Mouse (Mus musculus) heart, embryonic 15.5 days (tissue): ENCODE measurements around the gene Fastk. TPM values are rescaled to one million over a fixed set of nuclear protein-coding genes. Genes with fewer than 3 reads are reported as not detected.

Experiments
- ATAC-seq: fragments of 200-750 bp; cut with Nextera tagmentation; replicated peaks from 2 replicates; pipeline ENCODE4 v1.8.0; 2017; ENCODE audit warnings: low read depth, moderate TSS enrichment; ENCODE audit not compliant: insufficient number of reproducible peaks, insufficient read depth, low FRiP score
- H3K27ac ChIP-seq: fragments of 300-500 bp; sonication (generic); 2 replicates; pipeline ENCODE4 v1.5.1; 2015; ENCODE audit warnings: mild to moderate bottlenecking, inconsistent platforms
- H3K27me3 ChIP-seq: fragments of 300-500 bp; sonication (generic); 2 replicates; pipeline ENCODE4 v1.6.1; 2015; ENCODE audit warnings: inconsistent platforms
- H3K36me3 ChIP-seq: fragments of 300-500 bp; sonication (generic); 2 replicates; pipeline ENCODE4 v1.6.1; 2015; ENCODE audit warnings: mild to moderate bottlenecking, inconsistent platforms
- H3K4me1 ChIP-seq: fragments of 300-500 bp; sonication (generic); replicated peaks from 2 replicates; pipeline ENCODE4 v1.6.1; 2015; ENCODE audit warnings: inconsistent platforms
- H3K4me2 ChIP-seq: fragments of 300-500 bp; sonication (generic); 2 replicates; pipeline ENCODE4 v1.6.1; 2015; ENCODE audit warnings: inconsistent platforms, mild to moderate bottlenecking, moderate library complexity
- H3K4me3 ChIP-seq: fragments of 300-500 bp; sonication (generic); 2 replicates; pipeline ENCODE4 v1.5.1; 2015; ENCODE audit warnings: mild to moderate bottlenecking, inconsistent platforms
- H3K9ac ChIP-seq: fragments of 300-500 bp; sonication (generic); 2 replicates; pipeline ENCODE4 v1.6.1; 2015; ENCODE audit warnings: mild to moderate bottlenecking, inconsistent platforms
- H3K9me3 ChIP-seq: fragments of 300-500 bp; sonication (generic); replicated peaks from 2 replicates; pipeline ENCODE4 v1.6.1; 2016; ENCODE audit warnings: inconsistent platforms
- WGBS: fragments of 180-500 bp; shearing (Covaris S2); methylation state at CpG from one replicate; pipeline ENCODE4 v1.1.7; 2015; ENCODE audit warnings: mixed read lengths; 5-methylcytosine and 5-hydroxymethylcytosine counted together
- polyA plus RNA-seq: library from polyadenylated mRNA; unstranded; fragments of >200 nt; fragmentation: Nextera tagmentation; extraction: Ambion mirVana; gene quantifications from 2 replicates; pipeline ENCODE4 v1.2.1, GENCODE M21; 2015

Gene Fastk
- polyA plus RNA-seq, 1 experiment from 2014 or later = 173 TPM

DNA sequence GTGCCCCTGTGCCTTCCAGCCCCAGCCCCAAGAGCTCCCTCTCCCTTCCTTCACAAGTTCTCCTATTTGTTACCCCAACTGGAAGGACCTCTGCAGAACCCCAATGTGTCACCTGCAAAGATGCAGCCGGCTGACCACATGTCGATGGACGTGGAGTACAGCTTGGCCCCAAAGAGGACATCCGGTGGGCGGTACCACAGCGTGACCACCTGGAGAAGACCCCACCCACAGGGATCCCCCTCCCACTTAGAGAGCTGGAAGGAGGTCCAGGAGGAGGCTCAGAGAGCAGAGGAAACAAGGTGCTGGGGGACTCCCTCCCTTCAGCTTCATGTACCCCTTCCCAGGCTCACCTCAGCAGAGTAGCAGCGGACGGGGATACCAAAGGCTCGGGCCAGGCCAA is 24.7 kb downstream of the Fastk start:
- Histone ChIP-seq H3K36me3 (peaks cover 12% of the 10 kb centered on the region; the same call in 1 of the 2 replicates), H3K4me1 (peaks cover 26% of the 10 kb centered on the region), H3K27me3 (peaks cover under 1% of the 10 kb centered on the region; the same call in 1 of the 2 replicates), H3K4me2 (no peak overlapping the region), H3K9me3 (no peaks in the 10 kb centered on the region), H3K27ac (no peak overlapping the region), H3K9ac (no peak overlapping the region), H3K4me3 (no peak overlapping the region)
- ATAC-seq = no peak
- 85% methylated on average over 9 of the region's 9 CpGs for WGBS

DNA sequence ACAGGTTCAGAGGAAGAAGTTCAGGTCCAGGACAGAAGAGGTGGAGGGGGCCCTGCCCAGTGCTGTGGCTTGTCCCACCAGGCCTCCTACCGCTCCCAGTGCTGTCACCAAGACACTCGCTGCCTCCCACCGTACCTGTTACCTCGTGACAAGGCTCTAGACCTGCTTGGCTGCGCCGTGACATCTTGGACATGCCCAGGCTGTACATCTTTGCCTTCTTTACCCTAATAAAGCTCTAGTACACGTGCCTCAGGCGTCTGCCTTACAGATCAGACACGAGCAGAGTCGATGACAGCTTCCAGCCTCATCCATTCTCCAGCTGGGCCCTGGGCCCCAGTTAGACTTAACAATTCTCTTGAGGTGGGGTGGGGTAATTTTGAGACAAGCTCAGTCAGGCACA is 27.5 kb downstream of the Fastk start:
- no peak overlapping the region for H3K4me2 ChIP-seq
- no peaks in the 10 kb centered on the region for H3K9me3 ChIP-seq
- no peak for ATAC-seq
- H3K4me1 ChIP-seq = peaks cover 21% of the 10 kb centered on the region
- H3K36me3 ChIP-seq = peaks cover 12% of the 10 kb centered on the region; the same call in 1 of the 2 replicates
- H3K27me3 ChIP-seq = peaks cover 22% of the 10 kb centered on the region
- H3K9ac ChIP-seq = no peak overlapping the region
- H3K27ac ChIP-seq = no peak overlapping the region
- WGBS = 81% methylated on average over 10 of the region's 10 CpGs
- no peak overlapping the region for H3K4me3 ChIP-seq

DNA sequence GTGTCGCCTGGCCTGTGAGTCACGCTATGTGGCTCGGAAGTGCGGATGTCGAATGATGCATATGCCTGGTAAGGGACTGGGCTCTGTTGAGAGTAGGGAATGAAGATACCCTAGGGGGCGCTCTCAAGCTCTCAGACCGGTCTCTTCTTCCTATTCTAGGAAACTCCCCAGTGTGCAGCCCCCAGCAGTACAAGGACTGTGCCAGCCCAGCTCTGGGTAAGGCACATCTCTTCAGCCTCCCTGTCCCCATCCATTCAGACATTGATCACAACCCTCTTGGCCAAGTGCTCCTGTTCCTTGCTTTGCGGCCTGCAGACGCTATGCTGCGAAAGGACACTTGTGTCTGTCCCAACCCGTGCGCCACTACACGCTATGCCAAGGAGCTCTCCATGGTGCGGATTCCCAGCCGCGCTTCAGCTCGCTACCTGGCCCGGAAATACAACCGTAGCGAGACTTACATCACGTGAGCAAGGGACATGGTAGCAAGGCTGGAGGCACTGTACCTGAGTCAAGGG is 28.8 kb downstream of the Fastk start:
- Histone ChIP-seq H3K4me1 (peaks cover 17% of the 10 kb centered on the region; the same call in 1 of the 2 replicates), H3K9me3 (no peaks in the 10 kb centered on the region), H3K27ac (no peak overlapping the region), H3K9ac (no peak overlapping the region), H3K4me3 (no peak overlapping the region), H3K4me2 (peak overlapping the region; percentile 18; the same call in 1 of the 2 replicates), H3K36me3 (peaks cover 12% of the 10 kb centered on the region; the same call in 1 of the 2 replicates), H3K27me3 (peaks cover 23% of the 10 kb centered on the region)
- WGBS = 3% methylated on average over 21 of the region's 21 CpGs
- peak; percentile 43 for ATAC-seq

DNA sequence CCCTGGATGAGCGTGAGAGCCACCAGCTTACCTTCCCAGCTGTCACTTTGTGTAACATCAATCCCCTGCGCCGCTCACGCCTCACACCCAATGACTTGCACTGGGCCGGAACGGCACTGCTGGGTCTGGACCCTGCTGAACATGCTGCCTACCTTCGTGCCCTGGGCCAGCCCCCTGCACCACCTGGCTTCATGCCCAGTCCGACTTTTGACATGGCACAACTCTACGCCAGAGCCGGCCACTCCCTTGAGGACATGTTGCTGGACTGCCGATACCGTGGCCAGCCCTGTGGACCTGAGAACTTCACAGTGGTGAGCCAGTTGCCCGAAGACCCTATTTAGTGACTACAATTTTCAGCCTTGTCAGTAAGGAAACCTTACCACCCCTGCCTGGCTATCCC is 31.1 kb downstream of the Fastk start:
- Histone ChIP-seq H3K9me3 (no peaks in the 10 kb centered on the region), H3K4me1 (peaks cover 17% of the 10 kb centered on the region; the same call in 1 of the 2 replicates), H3K36me3 (peaks cover 3% of the 10 kb centered on the region; the same call in 1 of the 2 replicates), H3K4me2 (no peak overlapping the region), H3K9ac (no peak overlapping the region), H3K27ac (no peak overlapping the region), H3K4me3 (no peak overlapping the region), H3K27me3 (peaks cover 23% of the 10 kb centered on the region)
- 75% methylated on average over 13 of the region's 13 CpGs for WGBS
- ATAC-seq = no peak

DNA sequence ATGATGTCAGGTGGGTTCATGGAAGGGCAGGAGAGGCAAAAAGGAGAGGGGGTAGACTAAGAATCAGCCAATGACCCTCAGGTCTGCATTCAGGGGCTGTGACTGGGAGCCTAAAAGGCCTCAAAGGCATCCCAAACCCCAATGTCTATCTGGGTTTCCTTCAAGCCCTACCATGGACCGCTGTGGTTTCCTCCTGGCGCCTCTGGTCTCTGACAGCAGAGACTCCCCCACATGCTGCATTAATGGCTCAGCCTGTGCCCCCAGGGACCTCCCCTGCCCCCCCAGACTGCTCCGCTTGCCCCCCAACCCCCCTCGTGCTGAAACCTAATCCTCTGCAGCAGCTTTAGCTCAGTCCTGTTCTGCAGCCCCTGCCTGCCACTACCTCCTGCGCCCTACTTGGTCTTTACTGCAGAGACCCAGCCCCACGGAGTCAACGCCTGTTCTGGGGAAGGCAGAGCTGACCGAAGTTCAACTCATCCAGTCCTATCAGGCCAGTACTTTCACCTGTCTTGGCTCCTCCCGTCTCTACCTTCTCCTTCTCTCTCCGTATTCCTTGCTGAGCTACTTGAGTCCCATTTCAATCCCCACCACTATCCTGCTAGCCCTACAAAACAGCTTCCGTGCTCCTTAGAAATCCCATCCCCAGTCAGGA is 31.9 kb downstream of the Fastk start, which contains the start of gene Asic3:
Gene Asic3 (plus strand): TSS at position 351 of the 652 bp plus-strand sequence.
- ATAC-seq = no peak
- H3K4me1 ChIP-seq = peaks cover 20% of the 10 kb centered on the region; the same call in 1 of the 2 replicates
- H3K36me3 ChIP-seq = 0 out of 2 replicates have a peak, but pooled peaks cover 3% of the 10 kb centered on the region
- no peak within 1 kb of the TSS for H3K4me2 ChIP-seq
- peaks cover 23% of the 10 kb centered on the region for H3K27me3 ChIP-seq
- no peaks in the 10 kb centered on the region for H3K9me3 ChIP-seq
- H3K4me3 ChIP-seq = no peak within 1 kb of the TSS
- 34% methylated on average over 11 of the region's 11 CpGs for WGBS
- H3K27ac ChIP-seq = no peak within 1 kb of the TSS
- no peak within 1 kb of the TSS for H3K9ac ChIP-seq

DNA sequence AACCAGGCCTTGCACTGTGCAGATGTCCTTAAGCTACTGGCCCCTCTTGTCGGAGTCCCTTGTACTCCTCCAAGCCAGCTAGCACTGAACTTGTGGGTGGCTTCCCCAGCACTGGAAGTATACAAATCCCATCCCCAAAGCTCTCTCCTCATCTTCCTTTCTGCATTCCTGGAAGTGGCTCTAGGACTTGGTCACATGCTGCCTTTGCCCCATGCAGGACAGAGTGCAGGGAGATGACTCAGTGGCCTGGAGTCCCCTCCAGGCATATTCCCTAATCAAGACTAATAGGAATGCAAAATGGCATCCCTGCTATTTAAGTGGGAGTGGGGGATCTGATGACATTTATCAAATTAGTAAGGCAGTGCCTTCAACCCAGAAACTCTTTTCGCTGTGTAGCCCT is 33.0 kb downstream of the Fastk start:
- H3K36me3 ChIP-seq = 0 out of 2 replicates have a peak, but pooled peaks cover 6% of the 10 kb centered on the region
- H3K27ac ChIP-seq = no peak overlapping the region
- peaks cover 23% of the 10 kb centered on the region for H3K27me3 ChIP-seq
- WGBS = 70% methylated on average over 2 of the region's 2 CpGs
- H3K4me3 ChIP-seq = no peak overlapping the region
- H3K4me2 ChIP-seq = no peak overlapping the region
- peaks cover 20% of the 10 kb centered on the region; the same call in 1 of the 2 replicates for H3K4me1 ChIP-seq
- no peaks in the 10 kb centered on the region for H3K9me3 ChIP-seq
- no peak overlapping the region for H3K9ac ChIP-seq
- ATAC-seq = no peak

DNA sequence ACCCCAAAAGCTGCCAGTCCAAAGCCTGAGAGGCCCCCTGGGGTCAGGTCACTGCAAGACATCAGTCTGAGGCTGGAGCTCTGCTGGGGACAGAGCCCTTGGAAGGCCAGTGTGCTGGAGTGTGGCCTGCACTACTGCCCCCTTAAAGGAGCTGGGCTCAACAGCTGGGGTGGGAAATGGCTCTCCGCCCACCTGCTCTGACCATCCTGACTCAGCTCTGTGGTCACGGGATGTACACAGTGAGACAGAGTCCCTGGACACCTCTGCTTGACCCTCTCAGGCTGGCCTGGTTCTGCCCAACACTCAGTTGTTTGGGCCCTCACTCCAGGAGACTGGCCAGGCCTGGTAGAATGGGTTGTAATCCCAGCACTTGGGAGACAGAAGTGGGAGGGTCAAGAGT is 35.6 kb downstream of the Fastk start:
- no peak overlapping the region for H3K4me3 ChIP-seq
- H3K4me2 ChIP-seq = no peak overlapping the region
- no peaks in the 10 kb centered on the region for H3K9me3 ChIP-seq
- no peak for ATAC-seq
- no peak overlapping the region for H3K9ac ChIP-seq
- no peak overlapping the region for H3K27ac ChIP-seq
- 90% methylated on average over 2 of the region's 2 CpGs for WGBS
- H3K27me3 ChIP-seq = peaks cover 14% of the 10 kb centered on the region
- peaks cover 11% of the 10 kb centered on the region; the same call in 1 of the 2 replicates for H3K4me1 ChIP-seq
- H3K36me3 ChIP-seq = peaks cover 8% of the 10 kb centered on the region; the same call in 1 of the 2 replicates

DNA sequence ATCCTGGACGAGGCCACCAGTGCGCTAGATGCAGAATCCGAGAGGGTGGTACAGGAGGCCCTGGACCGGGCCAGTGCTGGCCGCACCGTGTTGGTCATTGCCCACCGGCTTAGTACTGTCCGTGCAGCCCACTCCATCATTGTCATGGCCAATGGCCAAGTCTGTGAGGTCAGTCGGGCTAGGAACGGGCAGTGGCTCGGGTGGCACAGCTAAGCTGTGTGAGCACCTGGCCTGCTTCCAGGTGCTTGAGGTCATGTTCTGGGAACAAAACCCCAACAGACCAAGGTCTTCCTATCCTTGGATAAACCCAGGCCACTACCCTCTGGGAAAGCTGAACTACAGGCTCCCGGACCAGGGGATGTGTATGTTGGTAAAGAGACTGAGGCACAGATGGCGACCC is 36.4 kb downstream of the Fastk start:
- no peak for ATAC-seq
- Histone ChIP-seq H3K9ac (no peak overlapping the region), H3K27ac (no peak overlapping the region), H3K4me2 (no peak overlapping the region), H3K9me3 (no peaks in the 10 kb centered on the region), H3K4me1 (peaks cover 8% of the 10 kb centered on the region; the same call in 1 of the 2 replicates), H3K4me3 (no peak overlapping the region), H3K27me3 (peaks cover 6% of the 10 kb centered on the region), H3K36me3 (peaks cover 13% of the 10 kb centered on the region; the same call in 1 of the 2 replicates)
- 81% methylated on average over 13 of the region's 13 CpGs for WGBS

DNA sequence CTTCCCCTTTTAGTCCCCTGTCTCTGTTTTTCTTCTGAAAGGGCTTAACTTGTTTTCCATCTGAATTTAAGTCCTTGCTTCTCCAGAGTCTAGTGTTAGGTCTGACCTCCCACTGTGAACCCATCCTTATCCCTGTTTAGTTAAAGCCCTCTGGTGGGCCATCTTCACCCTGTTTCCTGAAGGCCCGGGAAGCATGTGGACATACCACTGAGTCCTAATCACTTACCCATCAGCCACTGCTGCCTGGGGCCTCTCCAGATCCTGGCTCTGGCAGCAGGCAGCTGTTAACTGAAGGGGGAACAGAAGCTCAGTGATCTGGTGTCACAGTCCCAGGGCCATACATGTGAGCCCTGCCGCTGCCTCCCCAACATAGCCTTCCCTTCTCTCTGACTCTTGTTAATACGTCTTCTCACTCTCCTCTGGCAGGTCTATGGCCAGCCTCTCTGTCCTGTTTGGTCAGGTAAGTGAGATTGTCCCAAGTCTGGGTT is 39.7 kb downstream of the Fastk start:
- no peak for ATAC-seq
- 50% methylated on average over 3 of the region's 3 CpGs for WGBS
- Histone ChIP-seq H3K4me2 (no peak overlapping the region), H3K4me1 (peaks cover 8% of the 10 kb centered on the region), H3K9me3 (no peaks in the 10 kb centered on the region), H3K27ac (no peak overlapping the region), H3K36me3 (peaks cover 23% of the 10 kb centered on the region), H3K27me3 (no peaks in the 10 kb centered on the region), H3K9ac (no peak overlapping the region), H3K4me3 (no peak overlapping the region)

DNA sequence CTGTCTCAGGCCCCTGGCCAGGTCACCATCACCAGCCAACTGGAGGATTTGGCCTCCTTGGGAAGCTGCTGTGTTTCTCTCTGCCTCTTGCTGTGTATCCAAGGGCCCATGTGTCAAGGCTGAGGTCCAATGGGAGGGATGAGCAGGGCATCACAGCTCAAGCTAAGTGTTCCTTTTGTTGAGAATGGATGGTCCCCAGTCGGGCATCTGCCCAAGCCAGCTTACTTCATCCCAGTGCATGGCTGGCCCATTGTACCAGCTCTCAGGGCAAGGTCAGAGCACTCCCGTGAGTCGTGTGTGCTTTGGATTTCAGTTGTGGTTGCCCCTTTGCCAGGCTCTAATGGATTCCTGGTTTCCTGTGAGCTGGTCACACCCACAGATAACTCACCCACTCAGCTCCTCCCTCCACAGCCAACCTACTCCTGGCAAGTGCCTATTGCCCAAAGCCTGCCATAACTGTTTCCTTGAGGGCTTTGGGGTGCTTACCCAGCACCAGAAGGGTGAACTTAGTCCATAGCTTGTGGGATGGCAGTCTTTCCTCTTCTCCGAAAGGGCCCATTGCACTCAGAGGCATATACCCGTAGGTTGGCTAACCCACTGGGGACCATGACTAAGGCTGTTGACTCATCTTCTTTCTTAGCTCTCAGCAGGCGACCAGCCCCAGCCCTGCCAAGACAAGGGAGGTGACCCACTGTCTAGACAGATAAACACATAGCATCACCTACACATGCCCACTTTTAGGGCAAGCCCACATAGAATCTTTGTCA is 40.3 kb downstream of the Fastk start:
- peaks cover 27% of the 10 kb centered on the region for H3K36me3 ChIP-seq
- H3K4me2 ChIP-seq = no peak overlapping the region
- H3K4me1 ChIP-seq = peaks cover 8% of the 10 kb centered on the region
- H3K27me3 ChIP-seq = no peaks in the 10 kb centered on the region
- no peak overlapping the region for H3K9ac ChIP-seq
- H3K4me3 ChIP-seq = no peak overlapping the region
- no peaks in the 10 kb centered on the region for H3K9me3 ChIP-seq
- 81% methylated on average over 6 of the region's 6 CpGs for WGBS
- no peak for ATAC-seq
- H3K27ac ChIP-seq = no peak overlapping the region

DNA sequence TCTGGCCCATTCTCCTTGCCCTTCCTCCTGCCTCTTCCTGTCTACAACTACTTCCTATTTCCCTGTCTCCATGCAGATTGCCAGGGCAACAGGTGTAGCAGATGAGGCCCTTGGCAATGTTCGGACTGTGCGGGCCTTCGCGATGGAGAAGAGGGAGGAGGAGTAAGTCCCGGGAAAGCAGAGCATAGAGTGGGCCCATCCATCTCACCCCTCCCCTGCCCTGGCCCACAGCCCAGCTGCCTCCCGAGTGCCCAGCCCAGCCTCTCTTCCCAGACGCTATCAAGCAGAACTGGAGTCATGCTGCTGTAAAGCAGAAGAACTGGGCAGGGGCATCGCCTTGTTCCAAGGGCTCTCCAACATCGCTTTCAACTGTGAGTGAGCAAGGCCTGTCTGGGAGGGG is 43.1 kb downstream of the Fastk start:
- H3K4me1 ChIP-seq = peaks cover 5% of the 10 kb centered on the region
- H3K9ac ChIP-seq = no peak overlapping the region
- 49% methylated on average over 9 of the region's 9 CpGs for WGBS
- no peak overlapping the region for H3K4me2 ChIP-seq
- no peaks in the 10 kb centered on the region for H3K27me3 ChIP-seq
- H3K27ac ChIP-seq = no peak overlapping the region
- no peak; the same call in 1 of the 2 replicates for ATAC-seq
- H3K4me3 ChIP-seq = no peak overlapping the region
- H3K9me3 ChIP-seq = no peaks in the 10 kb centered on the region
- H3K36me3 ChIP-seq = peaks cover 21% of the 10 kb centered on the region
